Mouse (Mus musculus) large intestine, adult 2 months (tissue): ENCODE results near the gene Tlx2. TPM values are rescaled to one million over a fixed set of nuclear protein-coding genes. Genes with fewer than 3 reads are reported as not detected.

ENCODE experiments used
- DNase-seq: peaks from one replicate; pipeline ENCODE4 v3.0.0-alpha.2; 2012; ENCODE audit warnings: low read depth, low spot score
- WGBS: fragments of 180-500 bp; shearing (Covaris S2); methylation state at CpG from one replicate; pipeline ENCODE4 v1.1.7; 2018; 5-methylcytosine and 5-hydroxymethylcytosine counted together
- polyA plus RNA-seq: library from polyadenylated mRNA; depleted of rRNA; stranded (reverse); fragments of >200 nt; gene quantifications from 2 replicates; pipeline ENCODE4 v1.2.3, GENCODE M21; 2012

The Tlx2 gene
- polyA plus RNA-seq, 1 experiment: 1.9 TPM

GRCm38 (mm10) chr6:83095968-83096367, 25.9 kb upstream of the Tlx2 start:
- DNase-seq: no peak
- WGBS: 53% methylated on average over 6 of the region's 6 CpGs

- no peak for DNase-seq
- WGBS: 19% methylated on average over 6 of the region's 6 CpGs
Observed at GRCm38 (mm10) chr6:83092416-83093127, 22.5 kb upstream of the Tlx2 start.

DNA sequence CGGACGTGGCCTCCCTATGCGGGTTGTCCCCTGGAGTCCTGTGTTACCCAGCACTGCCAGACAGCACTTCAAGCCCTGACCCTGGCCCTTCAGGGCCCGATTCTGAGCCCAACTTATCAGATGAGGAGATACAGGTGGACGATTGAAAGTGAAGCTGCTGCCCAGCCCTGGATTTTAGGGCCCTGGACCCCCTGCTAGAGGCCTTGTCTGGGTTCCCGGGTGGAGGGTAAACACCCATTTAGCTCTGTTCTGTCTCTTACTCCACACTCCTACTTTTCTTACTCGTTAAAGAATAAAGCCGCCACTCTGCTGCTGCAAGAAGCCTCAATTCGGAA, 17.8 kb upstream of the Tlx2 start:
- no peak for DNase-seq
- WGBS: 18% methylated on average over 9 of the region's 9 CpGs

DNA sequence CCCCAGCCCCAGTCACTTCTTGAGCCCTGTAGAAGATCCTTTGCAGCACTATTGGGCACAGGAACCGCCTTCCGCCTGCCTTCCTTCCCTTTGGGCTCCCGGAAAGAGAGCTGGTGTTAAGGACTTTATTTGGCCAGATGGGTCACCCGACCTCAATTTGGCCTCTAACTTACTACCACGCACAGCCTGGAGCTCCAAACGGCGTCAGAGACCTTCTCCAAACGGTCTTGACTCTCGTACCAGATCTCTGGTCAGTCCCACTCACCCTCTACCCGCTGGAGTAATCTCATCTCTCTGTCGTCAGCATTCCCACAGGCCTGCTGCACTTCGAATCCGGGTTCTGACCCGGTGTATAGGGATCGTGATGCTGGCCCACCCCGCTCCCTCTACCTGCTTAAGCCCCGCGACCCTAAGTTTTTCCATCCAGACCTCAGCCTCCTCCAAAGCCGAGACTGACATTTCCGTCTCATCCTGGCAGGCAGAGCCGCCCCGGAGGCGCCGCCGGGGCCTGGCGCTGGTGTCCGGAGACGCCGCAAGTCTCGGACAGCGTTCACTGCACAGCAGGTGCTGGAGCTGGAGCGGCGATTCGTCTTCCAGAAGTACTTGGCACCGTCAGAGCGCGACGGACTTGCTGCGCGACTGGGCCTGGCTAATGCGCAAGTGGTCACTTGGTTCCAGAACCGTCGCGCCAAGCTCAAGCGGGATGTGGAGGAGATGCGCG, 17.3 kb upstream of the Tlx2 start:
- DNase-seq: no peak
- WGBS: 6% methylated on average over 47 of the region's 47 CpGs

GRCm38 (mm10) chr6:83086121-83087035, 16.3 kb upstream of the Tlx2 start, which contains the start of gene Lbx2:
Gene Lbx2 (plus strand): TSS chr6:83086367.
- DNase-seq: no peak
- WGBS: 6% methylated on average over 41 of the region's 42 CpGs

DNA sequence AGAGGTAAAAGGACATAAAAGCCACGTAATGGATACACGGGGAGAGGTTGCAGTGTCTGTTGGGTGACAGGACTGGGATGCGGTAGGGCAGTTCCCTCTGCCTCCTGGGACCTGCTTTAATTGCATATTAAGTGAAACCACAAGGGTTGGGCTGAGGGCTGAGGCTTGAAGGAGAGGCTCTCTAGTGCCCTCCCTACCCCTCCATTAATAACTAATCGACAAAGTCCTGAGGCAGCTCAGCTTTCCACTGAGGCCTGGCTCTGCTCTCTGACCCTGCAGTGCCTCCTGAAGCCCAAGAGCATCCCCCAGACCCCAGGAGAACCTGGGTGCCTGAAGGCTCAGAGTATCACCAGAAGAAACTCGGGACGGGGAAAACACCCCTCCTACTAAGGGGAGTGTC, 14.4 kb upstream of the Tlx2 start:
- no peak for DNase-seq
- 12% methylated on average over 6 of the region's 6 CpGs for WGBS

GRCm38 (mm10) chr6:83083497-83083896, 13.4 kb upstream of the Tlx2 start:
- 47% methylated on average over 5 of the region's 5 CpGs for WGBS
- DNase-seq: no peak

GRCm38 (mm10) chr6:83080210-83080609, 10.1 kb upstream of the Tlx2 start:
- 96% methylated on average over 5 of the region's 5 CpGs for WGBS
- DNase-seq: no peak

DNA sequence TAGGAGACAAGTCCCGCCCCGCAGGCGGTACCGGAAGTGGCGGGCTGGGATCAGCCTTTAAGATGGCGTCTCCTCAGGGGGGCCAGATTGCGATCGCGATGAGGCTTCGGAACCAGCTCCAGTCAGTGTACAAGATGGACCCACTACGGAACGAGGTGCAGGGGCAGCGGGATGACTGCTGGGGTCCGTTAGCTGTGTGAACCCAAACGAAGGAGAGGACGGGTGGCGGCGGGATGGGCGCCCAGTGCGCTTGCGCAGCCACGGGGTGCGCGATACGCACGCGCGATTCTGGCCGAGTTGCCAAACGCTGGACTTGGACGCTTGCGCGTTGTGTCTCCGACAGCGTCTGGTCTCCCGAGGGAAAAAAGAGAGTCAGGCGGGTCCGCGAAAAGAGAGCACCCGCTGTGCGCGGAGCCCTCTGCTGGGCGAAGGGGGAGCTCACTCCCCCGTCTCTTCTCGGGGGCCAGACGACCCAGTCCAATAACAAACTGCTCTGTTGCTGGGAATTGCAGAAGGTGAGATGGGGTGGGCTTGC, 8.3 kb upstream of the Tlx2 start:
- WGBS: under 1% methylated on average over 46 of the region's 46 CpGs
- DNase-seq: peak; percentile 90

DNA sequence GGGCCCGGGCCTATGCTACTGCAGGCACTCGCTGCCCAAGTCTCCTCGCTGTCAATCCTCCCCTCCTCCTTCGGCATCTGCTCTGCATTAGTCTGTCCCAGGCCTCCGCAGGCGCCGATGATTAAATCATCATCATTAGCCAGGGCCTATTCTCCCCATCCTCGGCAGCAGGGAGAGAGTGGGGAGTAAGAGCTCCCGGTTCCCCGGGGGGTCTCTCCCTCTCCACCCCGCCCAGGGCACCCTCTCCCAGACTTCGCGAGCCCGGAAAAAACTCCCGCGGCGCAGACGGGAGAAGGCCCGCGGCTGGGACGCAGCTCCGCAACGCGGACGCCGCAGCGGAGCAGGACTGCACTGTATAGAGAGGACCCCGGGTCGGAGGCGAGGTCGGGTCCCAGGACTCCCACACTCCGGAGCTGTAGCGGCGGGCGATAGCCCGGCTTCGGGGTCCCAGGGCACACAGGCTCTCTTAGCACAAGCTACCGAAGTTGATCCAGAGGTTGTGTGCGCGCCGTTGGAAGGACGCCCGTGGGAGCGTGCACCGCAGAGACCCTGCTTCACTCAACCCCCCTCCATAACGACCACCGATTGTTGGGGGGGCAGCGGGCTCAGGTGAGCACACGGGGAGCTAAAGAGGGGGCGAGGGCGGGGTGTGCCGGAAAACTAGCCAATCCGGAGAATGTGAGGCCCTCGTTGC, 7.7 kb upstream of the Tlx2 start, which contains the start of gene Pcgf1:
Gene Pcgf1, plus strand, starts transcription at position 240 of the 694 bp plus-strand sequence.
- under 1% methylated on average over 54 of the region's 54 CpGs for WGBS
- no peak for DNase-seq

DNA sequence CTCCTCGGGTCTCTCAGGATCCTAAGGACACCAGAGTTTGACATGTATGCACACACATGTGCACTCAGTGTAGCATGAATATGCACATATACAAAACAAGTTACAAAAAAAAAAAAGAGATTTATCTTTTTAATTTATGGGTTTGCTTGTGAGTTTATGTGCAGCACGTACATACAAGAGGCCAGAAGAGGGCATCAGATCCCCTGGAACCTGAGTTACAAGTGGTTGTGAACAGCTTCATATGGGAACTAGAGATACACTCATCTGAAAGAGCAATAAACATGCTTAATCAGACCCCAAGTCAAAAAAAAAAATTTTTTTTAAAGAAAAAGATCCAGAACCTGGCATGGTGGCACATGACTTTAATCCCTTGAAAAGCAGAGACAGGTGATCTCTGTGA, 4.9 kb upstream of the Tlx2 start:
- WGBS: 21% methylated on average over 2 of the region's 2 CpGs
- no peak for DNase-seq

DNA sequence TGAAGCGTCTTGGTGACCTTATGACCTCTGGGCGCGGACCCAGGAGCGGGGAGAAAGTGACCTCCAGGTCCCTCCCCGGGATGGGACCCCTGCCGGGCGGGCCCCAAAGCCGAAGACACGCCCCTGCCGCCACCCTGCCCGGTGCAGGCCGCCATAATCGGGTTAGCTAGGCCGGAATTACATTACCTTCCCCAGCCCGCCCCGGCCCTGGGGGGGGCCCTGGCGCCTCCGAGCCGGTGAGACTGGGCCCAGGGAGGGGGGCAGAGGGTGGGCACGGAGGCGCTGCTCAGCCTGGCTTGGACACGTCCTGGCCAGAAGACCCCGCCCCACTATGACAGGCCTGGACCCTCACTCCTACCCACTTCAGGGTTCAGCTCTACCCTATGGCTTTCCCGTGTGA, 1.1 kb upstream of the Tlx2 start:
- no peak for DNase-seq
- 2% methylated on average over 23 of the region's 24 CpGs for WGBS

- WGBS: 2% methylated on average over 57 of the region's 58 CpGs
- DNase-seq: no peak
Observed at GRCm38 (mm10) chr6:83070311-83071219, 472 bp upstream of the Tlx2 start.

DNA sequence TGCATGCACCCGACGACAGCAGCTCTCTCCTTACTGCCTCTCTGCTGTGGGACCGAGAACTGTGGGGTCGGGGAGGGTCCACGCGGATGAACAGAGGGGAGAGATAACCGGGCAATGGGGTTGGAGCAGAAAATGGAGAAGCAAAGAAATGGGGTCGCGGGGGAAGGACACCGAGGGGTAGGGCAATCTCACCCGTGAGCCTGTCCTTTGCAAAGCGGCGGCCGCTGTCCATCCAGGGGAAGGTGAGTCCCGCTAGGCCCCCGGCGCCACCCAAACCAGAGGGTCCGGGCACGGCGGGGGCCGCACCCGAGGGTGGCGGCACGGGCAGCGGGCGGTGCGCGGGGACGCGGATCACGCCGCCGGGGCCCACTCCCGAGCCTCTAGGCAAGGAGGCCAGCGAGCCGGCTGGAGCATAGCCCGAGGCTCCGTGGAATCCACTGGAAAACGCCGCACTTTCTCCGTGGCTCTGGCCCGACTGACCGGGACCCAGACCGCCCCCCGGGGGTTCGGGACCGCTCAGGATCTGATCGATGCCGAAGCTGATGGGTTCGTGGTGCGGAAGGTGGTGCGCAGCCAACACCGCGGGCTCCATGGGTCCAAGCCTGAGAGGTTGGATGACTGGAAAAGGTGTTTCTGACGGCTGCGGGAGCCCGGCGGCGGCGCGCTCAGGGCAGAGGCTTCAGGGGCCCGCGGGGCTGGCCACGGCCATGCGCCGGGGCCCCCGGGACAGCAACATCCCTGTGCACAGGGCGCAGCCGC, 426 bp downstream of the Tlx2 start:
- DNase-seq: no peak
- 2% methylated on average over 68 of the region's 69 CpGs for WGBS

- no peak for DNase-seq
Observed at GRCm38 (mm10) chr6:83068706-83069487, 1.2 kb downstream of the Tlx2 start.

DNA sequence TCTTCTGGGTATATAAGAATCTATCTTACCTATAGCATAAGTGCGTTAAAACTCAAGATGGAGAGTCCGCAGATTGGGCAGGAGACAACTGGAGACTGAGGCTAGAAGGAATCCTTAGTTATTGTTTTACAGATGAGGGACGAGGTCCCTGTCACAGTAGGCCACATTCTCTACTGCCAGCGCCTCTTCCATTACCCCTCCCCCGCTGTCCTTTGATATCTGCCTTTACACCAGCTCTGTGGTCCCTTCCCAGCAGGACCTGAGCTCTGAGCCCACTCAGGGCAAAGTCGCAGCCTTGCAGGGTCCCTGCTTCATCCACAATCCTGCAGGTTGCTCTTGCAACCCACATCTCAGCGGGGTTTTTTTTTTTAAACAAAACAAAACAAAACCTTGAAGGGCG, 1.9 kb downstream of the Tlx2 start:
- 30% methylated on average over 8 of the region's 8 CpGs for WGBS
- DNase-seq: no peak

More at GRCm38 (mm10) chr6:83068706-83069487, 1.2 kb downstream of the Tlx2 start:
- 2% methylated on average over 81 of the region's 81 CpGs for WGBS

GRCm38 (mm10) chr6:83066441-83066840, 3.7 kb downstream of the Tlx2 start:
- WGBS: 64% methylated on average over 6 of the region's 6 CpGs
- no peak for DNase-seq
